Mouse (Mus musculus): ENCODE measurements around the gene Amhr2. TPM values are rescaled to one million over a fixed set of nuclear protein-coding genes. Genes with fewer than 3 reads are reported as not detected.

Gene Amhr2
- polyA plus RNA-seq, 1 experiment from 2014 or later: 0.37 TPM

- Histone ChIP-seq H3K9me3 (ENCODE audit: control insufficient read depth, low read length) (no peaks in the 10 kb centered on the region), H3K4me2 (no peak overlapping the region), H3K4me1 (ENCODE audit: control insufficient read depth, insufficient read depth, low read length) (no peaks in the 10 kb centered on the region), H3K9ac (ENCODE audit: low read length) (no peak overlapping the region), H3K27me3 (ENCODE audit: control insufficient read depth, insufficient read depth, low read length) (no peaks in the 10 kb centered on the region), H3K27ac (ENCODE audit: low read depth, low read length) (no peak overlapping the region), H3K36me3 (ENCODE audit: control insufficient read depth, insufficient read depth, low read length) (peaks cover 40% of the 10 kb centered on the region), H3K4me3 (ENCODE audit: low read depth, low read length) (no peak overlapping the region)
- ATAC-seq (ENCODE audit: low FRiP score): 0 out of 2 replicates have a peak, but pooled peaks have one; percentile 33
- DNase-seq (ENCODE audit: low spot score, missing footprints): peak; percentile 81
- 91% methylated on average over 19 of the region's 19 CpGs for WGBS
Measured at GRCm38 (mm10) chr15:102501084-102501814, 56.1 kb downstream of the Amhr2 start.

GRCm38 (mm10) chr15:102502254-102502840, 57.2 kb downstream of the Amhr2 start:
- no peaks in the 10 kb centered on the region for H3K9me3 ChIP-seq (ENCODE audit: control insufficient read depth, low read length)
- peaks cover 40% of the 10 kb centered on the region for H3K36me3 ChIP-seq (ENCODE audit: control insufficient read depth, insufficient read depth, low read length)
- H3K27me3 ChIP-seq (ENCODE audit: control insufficient read depth, insufficient read depth, low read length): no peaks in the 10 kb centered on the region
- H3K4me1 ChIP-seq (ENCODE audit: control insufficient read depth, insufficient read depth, low read length): no peaks in the 10 kb centered on the region
- H3K4me2 ChIP-seq: no peak overlapping the region
- H3K4me3 ChIP-seq (ENCODE audit: low read depth, low read length): no peak overlapping the region
- 82% methylated on average over 9 of the region's 9 CpGs for WGBS
- DNase-seq (ENCODE audit: low spot score, missing footprints) (peak; percentile 83), ATAC-seq (ENCODE audit: low FRiP score) (no peak)
- no peak overlapping the region for H3K27ac ChIP-seq (ENCODE audit: low read depth, low read length)
- no peak overlapping the region for H3K9ac ChIP-seq (ENCODE audit: low read length)

GRCm38 (mm10) chr15:102503447-102503846, 58.3 kb downstream of the Amhr2 start, which contains the start of gene Gm10337:
TSS of gene Gm10337 (plus strand) at chr15:102503722.
- 92% methylated on average over 1 of the region's 1 CpGs for WGBS
- Histone ChIP-seq H3K9ac (ENCODE audit: low read length) (no peak within 1 kb of the TSS), H3K9me3 (ENCODE audit: control insufficient read depth, low read length) (no peaks in the 10 kb centered on the region), H3K36me3 (ENCODE audit: control insufficient read depth, insufficient read depth, low read length) (peaks cover 36% of the 10 kb centered on the region), H3K27ac (ENCODE audit: low read depth, low read length) (no peak within 1 kb of the TSS; the same call in 1 of the 2 replicates), H3K4me2 (no peak within 1 kb of the TSS), H3K4me3 (ENCODE audit: low read depth, low read length) (no peak within 1 kb of the TSS), H3K4me1 (ENCODE audit: control insufficient read depth, insufficient read depth, low read length) (no peaks in the 10 kb centered on the region), H3K27me3 (ENCODE audit: control insufficient read depth, insufficient read depth, low read length) (no peaks in the 10 kb centered on the region)
- ATAC-seq (ENCODE audit: low FRiP score) (no peak), DNase-seq (ENCODE audit: low spot score, missing footprints) (peak; percentile 86)

Other genes with a start within 250 kb of the Amhr2 start
- gene Zfp740, start 242.1 kb upstream of the Amhr2 start, polyA plus RNA-seq (2014; fragmentation: Nextera tagmentation; extraction: Ambion mirVana): 58.9 and 61.1 TPM in 2 replicates
- gene Csad, start 240.6 kb upstream of the Amhr2 start, polyA plus RNA-seq (2014; fragmentation: Nextera tagmentation; extraction: Ambion mirVana): 21.9 and 25.9 TPM in 2 replicates
- 0.15 and 0.55 TPM in 2 replicates for gene Itgb7, start 213.4 kb upstream of the Amhr2 start, polyA plus RNA-seq (2014; fragmentation: Nextera tagmentation; extraction: Ambion mirVana)
- gene Rarg, start 187.8 kb upstream of the Amhr2 start, polyA plus RNA-seq (2014; fragmentation: Nextera tagmentation; extraction: Ambion mirVana): 10.1 and 10.5 TPM in 2 replicates
- 0.15 and 0.23 TPM in 2 replicates for gene Gm9918, start 174.8 kb upstream of the Amhr2 start, polyA plus RNA-seq (2014; fragmentation: Nextera tagmentation; extraction: Ambion mirVana)
- gene Mfsd5, start 165.9 kb upstream of the Amhr2 start, polyA plus RNA-seq (2014; fragmentation: Nextera tagmentation; extraction: Ambion mirVana): 50.8 and 53.0 TPM in 2 replicates
- gene Espl1, start 149.1 kb upstream of the Amhr2 start, polyA plus RNA-seq (2014; fragmentation: Nextera tagmentation; extraction: Ambion mirVana): 29.4 and 33.3 TPM in 2 replicates
- 404 and 408 TPM in 2 replicates for gene Pfdn5, start 119.3 kb upstream of the Amhr2 start, polyA plus RNA-seq (2014; fragmentation: Nextera tagmentation; extraction: Ambion mirVana)
- 97.8 and 99.5 TPM in 2 replicates for gene Myg1, start 113.7 kb upstream of the Amhr2 start, polyA plus RNA-seq (2014; fragmentation: Nextera tagmentation; extraction: Ambion mirVana)
- 76.5 and 82.5 TPM in 2 replicates for gene Aaas, start 94.6 kb upstream of the Amhr2 start, polyA plus RNA-seq (2014; fragmentation: Nextera tagmentation; extraction: Ambion mirVana)
- 0.51 and 0.90 TPM in 2 replicates for gene Sp7, start 78.2 kb upstream of the Amhr2 start, polyA plus RNA-seq (2014; fragmentation: Nextera tagmentation; extraction: Ambion mirVana)
- 11.2 and 11.7 TPM in 2 replicates for gene Sp1, start 39.2 kb upstream of the Amhr2 start, polyA plus RNA-seq (2014; fragmentation: Nextera tagmentation; extraction: Ambion mirVana)
- 92.7 and 110 TPM in 2 replicates for gene Prr13, start 13.7 kb downstream of the Amhr2 start, polyA plus RNA-seq (2014; fragmentation: Nextera tagmentation; extraction: Ambion mirVana)
- 234 and 255 TPM in 2 replicates for gene Pcbp2, start 25.2 kb downstream of the Amhr2 start, polyA plus RNA-seq (2014; fragmentation: Nextera tagmentation; extraction: Ambion mirVana)
- gene Gm10337, start 58.4 kb downstream of the Amhr2 start, polyA plus RNA-seq (2014; fragmentation: Nextera tagmentation; extraction: Ambion mirVana): 6.7 TPM in 1 of 2 replicates, not detected in the other
- gene Map3k12, start 71.7 kb downstream of the Amhr2 start, polyA plus RNA-seq (2014; fragmentation: Nextera tagmentation; extraction: Ambion mirVana): 16.4 and 19.7 TPM in 2 replicates
- 91.2 and 96.6 TPM in 2 replicates for gene Tarbp2, start 72.8 kb downstream of the Amhr2 start, polyA plus RNA-seq (2014; fragmentation: Nextera tagmentation; extraction: Ambion mirVana)
- 0.98 and 1.9 TPM in 2 replicates for gene Npff, start 79.6 kb downstream of the Amhr2 start, polyA plus RNA-seq (2014; fragmentation: Nextera tagmentation; extraction: Ambion mirVana)
- 0.08 TPM in 1 of 2 replicates, not detected in the other for gene Gm28047, start 179.7 kb downstream of the Amhr2 start, polyA plus RNA-seq (2014; fragmentation: Nextera tagmentation; extraction: Ambion mirVana)
- gene Atf7, start 180.1 kb downstream of the Amhr2 start, polyA plus RNA-seq (2014; fragmentation: Nextera tagmentation; extraction: Ambion mirVana): 9.8 and 13.1 TPM in 2 replicates
- 67.4 and 71.3 TPM in 2 replicates for gene Atp5g2, start 227.0 kb downstream of the Amhr2 start, polyA plus RNA-seq (2014; fragmentation: Nextera tagmentation; extraction: Ambion mirVana)